Mouse (Mus musculus): ENCODE measurements around the gene Kbtbd6. TPM values are rescaled to one million over a fixed set of nuclear protein-coding genes. Genes with fewer than 3 reads are reported as not detected.

Gene Kbtbd6
- polyA plus RNA-seq, 1 experiment from 2014 or later, result 2.3 TPM

Other genes starting within 250 kb of the Kbtbd6 start
- gene Zfp957, start 204.5 kb upstream of the Kbtbd6 start, polyA plus RNA-seq (2014; fragmentation: Nextera tagmentation; extraction: Ambion mirVana), result not detected in 2 replicates
- 19.9 and 25.0 TPM in 2 replicates for gene Rgcc, start 150.2 kb upstream of the Kbtbd6 start, polyA plus RNA-seq (2014; fragmentation: Nextera tagmentation; extraction: Ambion mirVana)
- gene Naa16, start 61.1 kb upstream of the Kbtbd6 start, polyA plus RNA-seq (2014; fragmentation: Nextera tagmentation; extraction: Ambion mirVana), result 18.4 and 25.2 TPM in 2 replicates
- 12.7 and 12.9 TPM in 2 replicates for gene Mtrf1, start 54.1 kb upstream of the Kbtbd6 start, polyA plus RNA-seq (2014; fragmentation: Nextera tagmentation; extraction: Ambion mirVana)
- 21.8 and 29.8 TPM in 2 replicates for gene Kbtbd7, start 25.3 kb upstream of the Kbtbd6 start, polyA plus RNA-seq (2014; fragmentation: Nextera tagmentation; extraction: Ambion mirVana)
- gene Elf1, start 29.4 kb downstream of the Kbtbd6 start, polyA plus RNA-seq (2014; fragmentation: Nextera tagmentation; extraction: Ambion mirVana), result 2.7 and 3.7 TPM in 2 replicates
- gene Wbp4, start 29.7 kb downstream of the Kbtbd6 start, polyA plus RNA-seq (2014; fragmentation: Nextera tagmentation; extraction: Ambion mirVana), result 44.8 and 52.6 TPM in 2 replicates
- 120 and 128 TPM in 2 replicates for gene Sugt1, start 135.9 kb downstream of the Kbtbd6 start, polyA plus RNA-seq (2014; fragmentation: Nextera tagmentation; extraction: Ambion mirVana)
- 1.8 and 2.2 TPM in 2 replicates for gene Cnmd, start 210.3 kb downstream of the Kbtbd6 start, polyA plus RNA-seq (2014; fragmentation: Nextera tagmentation; extraction: Ambion mirVana)